Mouse (Mus musculus) intestine, embryonic 15.5 days (tissue): ENCODE measurements around the gene Zfp646. TPM values are rescaled to one million over a fixed set of nuclear protein-coding genes. Genes with fewer than 3 reads are reported as not detected.

ENCODE experiments used
- ATAC-seq: fragments of 200-750 bp; cut with Nextera tagmentation; 2 replicates; pipeline ENCODE4 v1.8.0; 2017; ENCODE audit warnings: moderate TSS enrichment, moderate library complexity
- H3K27ac ChIP-seq: fragments of 300-500 bp; sonication (generic); 2 replicates; pipeline ENCODE4 v1.5.1; 2015; ENCODE audit warnings: mild to moderate bottlenecking, inconsistent platforms
- H3K27me3 ChIP-seq: fragments of 300-500 bp; sonication (generic); replicated peaks from 2 replicates; pipeline ENCODE4 v1.6.1; 2015; ENCODE audit warnings: inconsistent platforms
- H3K36me3 ChIP-seq: fragments of 300-500 bp; sonication (generic); 2 replicates; pipeline ENCODE4 v1.6.1; 2015; ENCODE audit warnings: inconsistent platforms
- H3K4me1 ChIP-seq: fragments of 300-500 bp; sonication (generic); replicated peaks from 2 replicates; pipeline ENCODE4 v1.6.1; 2015; ENCODE audit warnings: inconsistent platforms
- H3K4me2 ChIP-seq: fragments of 300-500 bp; sonication (generic); replicated peaks from 2 replicates; pipeline ENCODE4 v1.6.1; 2015; ENCODE audit warnings: mild to moderate bottlenecking, inconsistent platforms
- H3K4me3 ChIP-seq: fragments of 300-500 bp; sonication (generic); replicated peaks from 2 replicates; pipeline ENCODE4 v1.5.1; 2015; ENCODE audit warnings: inconsistent platforms
- H3K9ac ChIP-seq: fragments of 300-500 bp; sonication (generic); 2 replicates; pipeline ENCODE4 v1.6.1; 2015; ENCODE audit warnings: inconsistent platforms
- H3K9me3 ChIP-seq: fragments of 300-500 bp; sonication (generic); 2 replicates; pipeline ENCODE4 v1.6.1; 2016; ENCODE audit warnings: inconsistent platforms
- WGBS: fragments of 180-500 bp; shearing (Covaris S2); methylation state at CpG from one replicate; pipeline ENCODE4 v1.1.7; 2015; 5-methylcytosine and 5-hydroxymethylcytosine counted together
- polyA plus RNA-seq: library from polyadenylated mRNA; unstranded; fragments of >200 nt; fragmentation: Nextera tagmentation; extraction: Ambion mirVana; gene quantifications from 2 replicates; pipeline ENCODE4 v1.2.1, GENCODE M21; 2015

The Zfp646 gene
- polyA plus RNA-seq, 1 experiment from 2014 or later = 8.6 TPM

- H3K4me2 ChIP-seq = peak overlapping the region; percentile 54
- no peak for ATAC-seq
Observed at GRCm38 (mm10) chr7:127926846-127927245, 50.8 kb downstream of the Zfp646 start.

GRCm38 (mm10) chr7:127927726-127928125, 51.7 kb downstream of the Zfp646 start:
- peak overlapping the region; percentile 17; the same call in 1 of the 2 replicates for H3K9ac ChIP-seq
- no peaks in the 10 kb centered on the region; the same call in 1 of the 2 replicates for H3K27me3 ChIP-seq
- H3K9me3 ChIP-seq = no peaks in the 10 kb centered on the region
- H3K4me1 ChIP-seq = peaks cover 36% of the 10 kb centered on the region
- H3K4me2 ChIP-seq = peak overlapping the region; percentile 54
- no peak for ATAC-seq
- 81% methylated on average over 11 of the region's 11 CpGs for WGBS
- peaks cover 3% of the 10 kb centered on the region for H3K36me3 ChIP-seq
- H3K4me3 ChIP-seq = peak overlapping the region; percentile 49
- peak overlapping the region; percentile 80 for H3K27ac ChIP-seq

More at GRCm38 (mm10) chr7:127926846-127927245, 50.8 kb downstream of the Zfp646 start:
- Histone ChIP-seq H3K27ac (peak overlapping the region; percentile 80), H3K36me3 (peaks cover 3% of the 10 kb centered on the region), H3K4me3 (peak overlapping the region; percentile 2; the same call in 1 of the 2 replicates), H3K4me1 (peaks cover 32% of the 10 kb centered on the region), H3K9ac (0 out of 2 replicates have a peak overlapping the region, but pooled peaks have one; percentile 11), H3K9me3 (no peaks in the 10 kb centered on the region), H3K27me3 (no peaks in the 10 kb centered on the region; the same call in 1 of the 2 replicates)
- WGBS = 70% methylated on average over 11 of the region's 11 CpGs

DNA sequence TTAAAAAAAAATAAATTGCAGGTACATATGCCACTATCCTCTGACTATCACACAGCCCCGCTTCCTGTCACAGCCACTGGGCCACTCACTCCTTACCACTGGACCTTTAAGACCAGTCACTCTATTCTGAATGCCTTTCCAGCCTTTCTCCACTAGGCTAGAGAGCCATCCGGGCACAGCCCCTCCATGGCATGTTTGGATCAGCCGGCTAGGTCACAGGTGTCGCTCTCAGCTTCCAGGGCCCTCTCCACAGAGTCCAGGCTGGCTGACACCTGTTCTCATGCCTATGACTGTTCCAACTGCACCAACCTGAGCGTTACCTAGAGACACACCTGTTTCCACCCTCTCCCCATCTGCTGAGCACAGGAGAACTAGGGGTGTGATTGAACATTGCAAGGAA, 52.6 kb downstream of the Zfp646 start:
- H3K9ac ChIP-seq = peak overlapping the region; percentile 70
- WGBS = 35% methylated on average over 5 of the region's 5 CpGs
- peak; percentile 3; the same call in 1 of the 2 replicates for ATAC-seq
- peak overlapping the region; percentile 49 for H3K4me3 ChIP-seq
- H3K27ac ChIP-seq = peak overlapping the region; percentile 79; the same call in 1 of the 2 replicates
- H3K27me3 ChIP-seq = no peaks in the 10 kb centered on the region; the same call in 1 of the 2 replicates
- H3K36me3 ChIP-seq = peaks cover 3% of the 10 kb centered on the region
- H3K4me2 ChIP-seq = peak overlapping the region; percentile 54
- H3K4me1 ChIP-seq = peaks cover 41% of the 10 kb centered on the region
- no peaks in the 10 kb centered on the region for H3K9me3 ChIP-seq

GRCm38 (mm10) chr7:127929923-127930322, 53.9 kb downstream of the Zfp646 start, which contains the start of gene Prss8:
TSS of gene Prss8 (minus strand) at chr7:127930104.
- peak; percentile 50 for ATAC-seq
- Histone ChIP-seq H3K9ac (peak within 1 kb of the TSS; percentile 70), H3K27ac (peak within 1 kb of the TSS; percentile 79), H3K4me3 (peak within 1 kb of the TSS; percentile 49), H3K36me3 (peaks cover 3% of the 10 kb centered on the region), H3K27me3 (no peaks in the 10 kb centered on the region; the same call in 1 of the 2 replicates), H3K4me1 (peaks cover 42% of the 10 kb centered on the region), H3K9me3 (no peaks in the 10 kb centered on the region), H3K4me2 (peak within 1 kb of the TSS; percentile 54)
- WGBS = 18% methylated on average over 6 of the region's 6 CpGs

DNA sequence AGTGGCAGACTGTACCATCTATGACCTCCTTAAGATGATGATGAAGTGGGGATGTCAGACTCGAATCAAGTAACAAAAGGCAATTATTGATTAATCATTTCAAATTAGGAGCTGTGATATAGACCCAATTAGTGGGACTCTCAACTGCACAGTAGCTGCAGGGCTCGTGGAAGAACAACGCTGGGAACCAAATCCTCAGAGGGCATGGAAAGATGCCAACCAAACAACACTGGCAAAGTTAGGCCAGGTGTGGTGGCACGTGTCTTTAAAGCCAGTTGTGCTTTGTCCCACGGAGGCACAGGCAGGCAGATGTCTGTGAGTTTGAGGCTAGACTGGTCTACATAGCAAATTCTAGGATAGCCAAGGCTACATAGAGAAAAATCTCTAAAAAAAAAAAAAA, 54.6 kb downstream of the Zfp646 start:
- H3K27me3 ChIP-seq = no peaks in the 10 kb centered on the region; the same call in 1 of the 2 replicates
- H3K4me1 ChIP-seq = peaks cover 41% of the 10 kb centered on the region
- ATAC-seq = no peak
- H3K9me3 ChIP-seq = no peaks in the 10 kb centered on the region
- WGBS = 75% methylated on average over 5 of the region's 5 CpGs
- peak overlapping the region; percentile 54; the same call in 1 of the 2 replicates for H3K4me2 ChIP-seq
- H3K9ac ChIP-seq = no peak overlapping the region; the same call in 1 of the 2 replicates
- H3K27ac ChIP-seq = 0 out of 2 replicates have a peak overlapping the region, but pooled peaks have one; percentile 79
- H3K36me3 ChIP-seq = peaks cover 3% of the 10 kb centered on the region
- no peak overlapping the region for H3K4me3 ChIP-seq

DNA sequence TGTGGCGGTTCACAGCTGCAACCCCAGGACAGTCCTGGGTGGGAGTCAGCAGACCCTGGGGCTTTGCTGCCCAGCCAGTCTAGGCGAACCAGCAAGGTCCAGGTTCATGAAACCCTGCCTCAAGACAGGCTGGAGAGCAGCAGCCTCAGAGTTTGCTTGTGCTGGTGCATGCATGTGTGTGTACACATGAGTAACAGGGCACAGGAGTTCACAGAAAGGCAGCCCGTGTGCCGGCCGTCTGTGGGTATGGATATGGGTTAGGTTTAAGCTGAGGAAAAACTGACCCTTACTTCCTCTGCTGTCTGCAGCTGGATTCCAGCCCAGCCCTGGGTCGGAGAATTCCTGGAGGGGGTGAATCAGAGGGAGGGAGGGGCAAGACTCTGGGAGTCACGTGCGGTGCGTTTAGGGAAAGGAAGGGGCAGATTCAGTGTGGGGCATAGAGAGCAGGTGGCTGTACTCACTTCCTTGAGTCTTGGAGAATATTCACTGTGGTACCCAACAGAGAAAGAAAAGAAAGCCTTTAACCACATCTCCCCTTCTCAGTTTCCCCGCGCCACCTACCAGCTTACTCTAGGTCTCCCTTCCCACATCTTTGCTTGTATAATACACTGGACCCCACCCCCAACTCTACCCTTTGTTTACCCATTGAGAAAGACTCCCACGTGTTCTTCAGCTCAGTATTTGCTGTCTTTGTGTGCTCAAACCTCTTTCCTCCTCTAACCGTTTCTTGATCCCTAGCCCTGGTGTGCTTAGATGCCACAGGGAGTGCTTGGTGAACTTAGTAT, 55.5 kb downstream of the Zfp646 start:
- Histone ChIP-seq H3K9me3 (no peaks in the 10 kb centered on the region), H3K4me1 (peaks cover 43% of the 10 kb centered on the region), H3K36me3 (no peaks in the 10 kb centered on the region; the same call in 1 of the 2 replicates), H3K9ac (peak overlapping the region; percentile 34), H3K27me3 (no peaks in the 10 kb centered on the region; the same call in 1 of the 2 replicates), H3K27ac (peak overlapping the region; percentile 80), H3K4me3 (no peak overlapping the region), H3K4me2 (peak overlapping the region; percentile 25)
- peak; percentile 9 for ATAC-seq
- 21% methylated on average over 13 of the region's 13 CpGs for WGBS

DNA sequence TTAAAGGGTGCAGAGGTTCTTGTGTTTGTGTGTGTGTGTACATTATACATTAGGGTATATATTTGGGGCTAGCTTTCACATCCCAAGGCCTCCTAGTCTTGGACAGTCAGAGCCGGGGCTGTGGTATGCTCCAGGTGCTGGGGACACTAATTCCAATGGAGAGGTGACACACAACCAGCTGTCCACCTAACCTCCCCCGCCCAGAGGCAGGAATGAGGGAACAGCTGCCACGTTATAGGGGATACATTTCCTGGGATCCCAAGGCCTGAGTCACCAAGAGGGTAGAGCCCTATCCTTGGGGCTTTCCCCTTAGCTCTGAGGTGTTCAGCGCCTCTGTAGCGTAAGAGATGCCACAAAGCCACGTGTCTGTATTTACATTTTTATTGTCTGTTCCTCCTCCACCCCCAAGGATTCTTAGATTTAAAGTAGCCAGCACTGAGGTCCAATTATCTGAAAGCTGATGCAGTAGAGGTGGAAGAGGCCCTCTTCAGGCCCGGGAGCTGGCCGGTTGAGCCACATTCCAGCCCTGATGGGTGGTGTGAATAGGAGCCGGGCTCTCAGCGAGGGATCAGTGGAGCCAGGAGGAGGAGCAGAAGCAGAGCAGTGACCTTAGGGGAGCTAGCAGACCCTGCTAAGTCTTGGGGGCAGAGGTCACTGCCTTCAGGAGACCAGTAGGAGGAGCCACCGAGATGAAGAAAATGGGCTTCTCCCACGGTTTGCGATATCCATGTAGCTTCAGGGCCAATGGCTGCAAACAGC, 56.4 kb downstream of the Zfp646 start:
- Histone ChIP-seq H3K4me3 (no peak overlapping the region), H3K9ac (no peak overlapping the region), H3K4me2 (peak overlapping the region; percentile 25), H3K27ac (peak overlapping the region; percentile 80), H3K4me1 (peaks cover 40% of the 10 kb centered on the region), H3K27me3 (no peaks in the 10 kb centered on the region; the same call in 1 of the 2 replicates), H3K9me3 (no peaks in the 10 kb centered on the region), H3K36me3 (no peaks in the 10 kb centered on the region)
- WGBS = 23% methylated on average over 13 of the region's 13 CpGs
- ATAC-seq = no peak

DNA sequence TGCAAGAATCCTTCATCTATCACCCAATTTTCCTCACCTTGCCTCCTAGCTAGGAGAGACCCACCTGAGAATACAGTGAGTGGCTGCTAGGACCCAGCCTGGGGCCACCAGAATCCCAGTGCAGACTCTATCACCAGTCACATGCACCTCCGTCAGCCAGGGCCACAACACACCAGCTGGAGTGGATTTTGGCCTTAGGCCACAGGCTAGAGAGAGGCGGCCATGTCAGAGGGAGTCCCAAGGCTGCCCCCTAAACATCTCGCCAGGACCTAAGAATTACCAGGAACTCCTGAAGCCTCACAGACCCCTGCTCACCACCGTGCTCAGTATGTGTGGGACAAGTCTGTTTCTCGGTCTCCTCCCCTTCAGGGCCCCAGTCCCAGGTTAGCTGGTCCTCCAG, 58.1 kb downstream of the Zfp646 start:
- 85% methylated on average over 5 of the region's 5 CpGs for WGBS
- no peaks in the 10 kb centered on the region for H3K36me3 ChIP-seq
- H3K4me1 ChIP-seq = peaks cover 35% of the 10 kb centered on the region
- no peak overlapping the region for H3K4me3 ChIP-seq
- no peaks in the 10 kb centered on the region for H3K27me3 ChIP-seq
- no peak overlapping the region for H3K4me2 ChIP-seq
- ATAC-seq = no peak
- no peak overlapping the region for H3K9ac ChIP-seq
- no peak overlapping the region for H3K27ac ChIP-seq
- H3K9me3 ChIP-seq = no peaks in the 10 kb centered on the region

DNA sequence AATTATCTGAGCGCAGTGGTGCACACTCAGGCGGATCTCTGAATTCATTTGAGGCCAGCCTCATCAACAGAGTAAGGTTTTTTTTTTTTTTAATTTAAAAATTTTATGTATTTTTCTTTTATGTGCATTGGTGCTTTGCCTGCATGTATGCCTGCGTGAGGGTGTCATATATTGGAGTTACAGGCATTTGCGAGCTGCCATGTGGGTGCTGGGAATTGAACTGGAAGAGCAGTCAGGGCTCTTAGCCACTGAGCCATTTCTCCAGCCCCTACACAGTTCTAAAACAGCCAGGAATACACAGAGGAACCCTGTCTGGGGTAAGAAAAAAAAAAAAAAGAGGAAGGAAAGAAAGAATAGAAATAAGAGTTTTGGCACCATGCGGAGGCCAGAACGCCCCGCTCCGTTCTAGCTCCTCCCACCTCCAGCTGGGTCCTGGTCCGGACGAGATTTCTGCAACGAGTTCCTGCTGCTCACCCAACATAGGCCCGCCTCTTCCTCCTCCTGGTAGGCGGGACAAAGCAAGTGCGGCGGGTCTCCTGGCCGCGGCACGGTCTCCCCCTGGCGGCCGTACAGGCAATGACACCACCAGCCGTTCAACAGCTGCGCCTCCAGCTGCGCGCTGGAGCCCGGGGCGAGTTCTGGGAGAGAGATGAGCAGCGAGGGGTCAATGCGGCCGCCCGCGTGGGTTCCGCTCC, 59.2 kb downstream of the Zfp646 start:
- Histone ChIP-seq H3K9ac (peak overlapping the region; percentile 81), H3K27me3 (no peaks in the 10 kb centered on the region), H3K4me2 (peak overlapping the region; percentile 89), H3K4me3 (peak overlapping the region; percentile 75), H3K4me1 (peaks cover 35% of the 10 kb centered on the region), H3K36me3 (no peaks in the 10 kb centered on the region), H3K9me3 (no peaks in the 10 kb centered on the region), H3K27ac (peak overlapping the region; percentile 81)
- WGBS = 6% methylated on average over 32 of the region's 32 CpGs
- peak; percentile 92 for ATAC-seq
